Mouse (Mus musculus): ENCODE data around the gene Bnipl.

- TF ChIP-seq CTCF (conservative IDR thresholded peaks at IDR 0.05; ENCODE audit: low read length) (no peak), NANOG (IDR thresholded peaks at IDR 0.05; ENCODE audit: borderline replicate concordance, low read length) (no peak), POU5F1 (IDR thresholded peaks at IDR 0.05; ENCODE audit: borderline replicate concordance, low read length) (no peak)
Measured at GRCm38 (mm10) chr3:95290156-95290555, 39.2 kb upstream of the Bnipl start.
